Mouse (Mus musculus) kidney, adult 2 months (tissue): ENCODE measurements at regions not wholly inside any gene's neighbourhood (a gene's known extent, or its start where the extent isn't known, plus 50 kb on each side); places are given as distances from the start of the nearest gene placed in this dataset.

ENCODE experiments used
- CTCF ChIP-seq: fragments of 200-500 bp; conservative IDR thresholded peaks from 2 replicates; pipeline ENCODE4 v1.5.1; 2011; ENCODE audit warnings: low read depth, mild to moderate bottlenecking, control low read depth, low read length, moderate library complexity, mixed read lengths; ENCODE audit not compliant: insufficient read depth, insufficient read length
- POLR2A ChIP-seq: fragments of 200-500 bp; IDR thresholded peaks from one replicate; pipeline ENCODE4 v1.6.1; 2011; ENCODE audit warnings: low read depth, low read length, control low read depth

DNA sequence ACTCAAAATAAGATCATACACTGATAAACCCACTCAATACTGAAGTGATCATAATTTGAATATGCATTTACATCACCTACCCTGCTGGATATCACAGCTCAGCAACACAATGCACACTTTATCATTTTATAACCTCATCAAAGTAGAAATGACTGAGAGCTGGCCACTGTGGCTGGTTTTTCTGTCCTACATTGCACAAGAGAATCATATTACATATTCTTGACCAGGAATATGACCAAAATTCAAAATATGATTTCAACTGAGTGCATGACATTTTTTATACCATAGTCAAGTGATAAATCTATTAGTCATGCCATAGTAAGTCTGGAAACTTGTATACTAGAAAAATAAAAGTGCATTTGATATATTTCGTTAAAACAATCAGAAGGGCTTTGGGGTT, 63.3 kb upstream of the Thsd7a start:
- TF ChIP-seq POLR2A (no peak), CTCF (no peak)
